Mouse (Mus musculus): Measurements from ENCODE around the gene Sptb. TPM values are rescaled to one million over a fixed set of nuclear protein-coding genes. Genes with fewer than 3 reads are reported as not detected.

Gene Sptb
- polyA plus RNA-seq, 1 experiment = 0.42 TPM

DNA sequence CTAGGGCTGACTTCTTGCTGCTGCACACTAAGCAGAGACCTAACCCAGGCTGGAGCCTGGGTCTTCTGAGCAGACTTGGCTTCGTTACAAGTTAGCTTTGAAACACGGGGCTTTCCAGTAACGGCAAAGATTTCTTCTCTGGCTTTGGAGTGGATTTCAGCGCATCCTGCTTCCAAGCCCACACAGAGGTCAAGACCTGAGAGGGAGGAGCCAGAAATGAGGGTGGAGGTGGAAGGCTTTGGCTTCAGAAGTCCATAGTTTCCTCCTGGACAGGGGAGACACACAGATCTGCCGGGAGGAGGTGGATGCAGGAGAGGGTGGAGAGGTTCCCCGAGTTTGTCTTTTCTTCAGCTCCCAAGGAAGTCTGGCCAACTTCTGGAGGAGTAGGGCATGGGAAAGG lies 120.8 kb downstream of the Sptb start:
- Histone ChIP-seq H3ac (ENCODE audit: control insufficient read depth, insufficient read length) (no peak overlapping the region), H3K36me3 (ENCODE audit: control insufficient read depth, insufficient read depth) (no peaks in the 10 kb centered on the region), H3K4me3 (no peak overlapping the region), H3K79me2 (ENCODE audit: control insufficient read depth, insufficient read depth) (no peaks in the 10 kb centered on the region), H3K4me2 (ENCODE audit: low read depth) (no peak overlapping the region), H3K27me3 (ENCODE audit: control insufficient read depth, insufficient read depth, insufficient read length) (no peaks in the 10 kb centered on the region)
- TF ChIP-seq POLR2A (IDR thresholded peaks at IDR 0.05; ENCODE audit: insufficient read length, low read depth) (no peak), REST (IDR thresholded peaks at IDR 0.05; ENCODE audit: insufficient read depth, insufficient read length) (no peak), MYOD1 (IDR thresholded peaks at IDR 0.05; ENCODE audit: control insufficient read depth in 1 of 3, insufficient read length in 2 of 3, low read depth in 2 of 3) (no peak), MYOG (IDR thresholded peaks at IDR 0.05; ENCODE audit: control insufficient read depth in 1 of 3, insufficient read depth in 1 of 3, insufficient read length in 2 of 3, low read depth in 2 of 3) (no peak), USF1 (IDR thresholded peaks at IDR 0.05; ENCODE audit: low read depth) (no peak), E2F4 (IDR thresholded peaks at IDR 0.05; ENCODE audit: insufficient read depth) (no peak), SRF (IDR thresholded peaks at IDR 0.05; ENCODE audit: control insufficient read depth, insufficient read length, low read depth) (no peak), POLR2AphosphoS2 (IDR thresholded peaks at IDR 0.05; ENCODE audit: insufficient read length, low read depth) (no peak), MAX (IDR thresholded peaks at IDR 0.05; ENCODE audit: low read depth) (no peak), TCF3 (IDR thresholded peaks at IDR 0.05; ENCODE audit: insufficient read length, low read depth) (no peak)

DNA sequence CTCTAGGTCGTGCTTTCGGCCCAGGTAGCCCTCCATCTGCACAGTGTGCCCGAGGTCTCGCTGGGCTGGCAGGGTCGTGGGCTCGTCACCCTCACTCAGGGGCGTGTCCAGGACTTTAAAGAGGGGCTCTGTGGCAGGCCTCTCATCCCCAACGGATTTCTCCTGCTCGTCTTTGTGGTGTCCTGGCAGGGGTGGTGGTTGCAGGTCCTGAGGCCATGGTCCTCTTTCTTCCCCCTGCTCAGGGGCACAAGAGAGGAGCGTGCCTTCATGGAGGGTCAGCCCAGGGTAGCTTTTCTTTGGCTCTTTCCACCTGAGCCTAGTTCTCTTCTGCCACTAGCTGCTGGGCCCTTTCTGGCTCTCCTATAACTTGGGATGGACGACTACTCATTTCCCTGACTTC lies 123.0 kb downstream of the Sptb start:
- Histone ChIP-seq H3K4me3 (no peak overlapping the region), H3K36me3 (ENCODE audit: control insufficient read depth, insufficient read depth) (no peaks in the 10 kb centered on the region), H3K79me2 (ENCODE audit: control insufficient read depth, insufficient read depth) (no peaks in the 10 kb centered on the region), H3K27me3 (ENCODE audit: control insufficient read depth, insufficient read depth, insufficient read length) (no peaks in the 10 kb centered on the region), H3K4me2 (ENCODE audit: low read depth) (no peak overlapping the region), H3ac (ENCODE audit: control insufficient read depth, insufficient read length) (no peak overlapping the region)
- no peak for TF ChIP-seq SRF (IDR thresholded peaks at IDR 0.05; ENCODE audit: control insufficient read depth, insufficient read length, low read depth)
- no peak for TF ChIP-seq TCF3 (IDR thresholded peaks at IDR 0.05; ENCODE audit: insufficient read length, low read depth)
- no peak for TF ChIP-seq REST (IDR thresholded peaks at IDR 0.05; ENCODE audit: insufficient read depth, insufficient read length)
- TF ChIP-seq POLR2AphosphoS2 (IDR thresholded peaks at IDR 0.05; ENCODE audit: insufficient read length, low read depth) = no peak
- TF ChIP-seq E2F4 (IDR thresholded peaks at IDR 0.05; ENCODE audit: insufficient read depth) = no peak
- TF ChIP-seq CEBPB (IDR thresholded peaks at IDR 0.05; ENCODE audit: insufficient read depth, poor library complexity, severe bottlenecking) = no peak
- no peak for TF ChIP-seq TCF12 (IDR thresholded peaks at IDR 0.05; ENCODE audit: insufficient read depth, poor library complexity, severe bottlenecking)
- no peak for TF ChIP-seq MAX (IDR thresholded peaks at IDR 0.05; ENCODE audit: low read depth)
- no peak for TF ChIP-seq USF1 (IDR thresholded peaks at IDR 0.05; ENCODE audit: low read depth)
- TF ChIP-seq POLR2A (IDR thresholded peaks at IDR 0.05; ENCODE audit: insufficient read length, low read depth) = no peak
- TF ChIP-seq MYOD1 (IDR thresholded peaks at IDR 0.05; ENCODE audit: control insufficient read depth in 1 of 3, insufficient read length in 2 of 3, low read depth in 2 of 3) = no peak
- TF ChIP-seq MYOG (IDR thresholded peaks at IDR 0.05; ENCODE audit: control insufficient read depth in 1 of 3, insufficient read depth in 1 of 3, insufficient read length in 2 of 3, low read depth in 2 of 3) = no peak

DNA sequence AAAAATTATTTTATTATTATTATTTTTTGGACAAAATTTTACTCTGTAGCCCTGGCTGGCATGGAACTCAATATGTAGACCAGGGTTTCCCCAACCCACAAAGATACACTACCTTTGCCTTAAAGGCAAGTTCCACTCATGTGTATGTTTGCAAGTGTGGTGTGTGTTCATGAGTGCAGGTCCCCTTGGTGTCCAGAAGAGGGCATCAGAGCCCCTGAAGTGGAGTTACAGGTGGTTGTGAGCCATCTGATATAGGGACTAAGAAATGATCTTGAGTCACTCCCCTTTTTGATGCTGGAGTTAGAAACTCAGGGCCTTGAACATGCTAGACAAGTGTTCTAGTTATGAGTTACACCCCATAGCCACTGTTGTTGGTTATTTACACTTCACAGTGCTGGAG lies 125.3 kb downstream of the Sptb start:
- Histone ChIP-seq H3K4me3 (no peak overlapping the region), H3ac (ENCODE audit: control insufficient read depth, insufficient read length) (no peak overlapping the region), H3K36me3 (ENCODE audit: control insufficient read depth, insufficient read depth) (no peaks in the 10 kb centered on the region), H3K4me2 (ENCODE audit: low read depth) (no peak overlapping the region), H3K27me3 (ENCODE audit: control insufficient read depth, insufficient read depth, insufficient read length) (no peaks in the 10 kb centered on the region), H3K79me2 (ENCODE audit: control insufficient read depth, insufficient read depth) (no peaks in the 10 kb centered on the region)
- no peak for TF ChIP-seq POLR2AphosphoS2 (IDR thresholded peaks at IDR 0.05; ENCODE audit: insufficient read length, low read depth)
- no peak for TF ChIP-seq E2F4 (IDR thresholded peaks at IDR 0.05; ENCODE audit: insufficient read depth)
- no peak for TF ChIP-seq TCF3 (IDR thresholded peaks at IDR 0.05; ENCODE audit: insufficient read length, low read depth)
- no peak for TF ChIP-seq MYOD1 (IDR thresholded peaks at IDR 0.05; ENCODE audit: control insufficient read depth in 1 of 3, insufficient read length in 2 of 3, low read depth in 2 of 3)
- no peak for TF ChIP-seq MAX (IDR thresholded peaks at IDR 0.05; ENCODE audit: low read depth)
- TF ChIP-seq USF1 (IDR thresholded peaks at IDR 0.05; ENCODE audit: low read depth) = no peak
- no peak for TF ChIP-seq SRF (IDR thresholded peaks at IDR 0.05; ENCODE audit: control insufficient read depth, insufficient read length, low read depth)
- TF ChIP-seq TCF12 (IDR thresholded peaks at IDR 0.05; ENCODE audit: insufficient read depth, poor library complexity, severe bottlenecking) = no peak
- TF ChIP-seq POLR2A (IDR thresholded peaks at IDR 0.05; ENCODE audit: insufficient read length, low read depth) = no peak
- no peak for TF ChIP-seq MYOG (IDR thresholded peaks at IDR 0.05; ENCODE audit: control insufficient read depth in 1 of 3, insufficient read depth in 1 of 3, insufficient read length in 2 of 3, low read depth in 2 of 3)
- TF ChIP-seq REST (IDR thresholded peaks at IDR 0.05; ENCODE audit: insufficient read depth, insufficient read length) = no peak
- no peak for TF ChIP-seq CEBPB (IDR thresholded peaks at IDR 0.05; ENCODE audit: insufficient read depth, poor library complexity, severe bottlenecking)

DNA sequence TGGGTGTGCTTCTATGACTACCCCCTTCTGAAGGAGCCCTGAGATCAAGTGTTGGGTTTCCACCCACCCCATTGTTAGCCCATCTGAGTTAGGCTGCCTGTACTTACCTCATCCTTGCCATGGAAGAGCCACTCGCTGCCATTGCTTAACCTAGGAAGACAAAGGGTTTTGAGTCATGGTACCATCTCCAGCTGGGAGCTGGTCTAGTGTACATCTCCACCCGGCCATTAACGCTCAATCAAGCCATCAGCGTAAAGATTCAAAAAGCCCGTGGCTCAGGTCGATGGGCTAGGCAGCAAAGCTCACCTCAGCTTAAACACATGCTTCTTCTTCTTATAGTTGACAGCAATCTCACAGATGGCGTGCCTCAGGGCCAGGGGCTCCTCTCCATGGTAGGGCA lies 126.9 kb downstream of the Sptb start:
- H3K79me2 ChIP-seq (ENCODE audit: control insufficient read depth, insufficient read depth) = no peaks in the 10 kb centered on the region

More for the DNA sequence above, 126.9 kb downstream of the Sptb start:
- H3K4me3 ChIP-seq = no peak overlapping the region
- no peaks in the 10 kb centered on the region for H3K36me3 ChIP-seq (ENCODE audit: control insufficient read depth, insufficient read depth)
- H3K4me2 ChIP-seq (ENCODE audit: low read depth) = no peak overlapping the region
- TF ChIP-seq MAX (IDR thresholded peaks at IDR 0.05; ENCODE audit: low read depth) = no peak
- no peak for TF ChIP-seq POLR2AphosphoS2 (IDR thresholded peaks at IDR 0.05; ENCODE audit: insufficient read length, low read depth)
- no peak for TF ChIP-seq MYOG (IDR thresholded peaks at IDR 0.05; ENCODE audit: control insufficient read depth in 1 of 3, insufficient read depth in 1 of 3, insufficient read length in 2 of 3, low read depth in 2 of 3)
- TF ChIP-seq SRF (IDR thresholded peaks at IDR 0.05; ENCODE audit: control insufficient read depth, insufficient read length, low read depth) = no peak
- TF ChIP-seq USF1 (IDR thresholded peaks at IDR 0.05; ENCODE audit: low read depth) = no peak
- TF ChIP-seq MYOD1 (IDR thresholded peaks at IDR 0.05; ENCODE audit: control insufficient read depth in 1 of 3, insufficient read length in 2 of 3, low read depth in 2 of 3) = no peak
- TF ChIP-seq E2F4 (IDR thresholded peaks at IDR 0.05; ENCODE audit: insufficient read depth) = no peak
- no peak for TF ChIP-seq CEBPB (IDR thresholded peaks at IDR 0.05; ENCODE audit: insufficient read depth, poor library complexity, severe bottlenecking)
- no peak for TF ChIP-seq TCF3 (IDR thresholded peaks at IDR 0.05; ENCODE audit: insufficient read length, low read depth)
- no peak for TF ChIP-seq POLR2A (IDR thresholded peaks at IDR 0.05; ENCODE audit: insufficient read length, low read depth)
- no peak for TF ChIP-seq REST (IDR thresholded peaks at IDR 0.05; ENCODE audit: insufficient read depth, insufficient read length)
- no peaks in the 10 kb centered on the region for H3K27me3 ChIP-seq (ENCODE audit: control insufficient read depth, insufficient read depth, insufficient read length)
- H3ac ChIP-seq (ENCODE audit: control insufficient read depth, insufficient read length) = no peak overlapping the region
